Mouse (Mus musculus): ENCODE data around the gene Bcs1l.
A peak's percentile ranks its signal among the peaks of the same experiment; 100 is the strongest.

The Bcs1l gene

DNA sequence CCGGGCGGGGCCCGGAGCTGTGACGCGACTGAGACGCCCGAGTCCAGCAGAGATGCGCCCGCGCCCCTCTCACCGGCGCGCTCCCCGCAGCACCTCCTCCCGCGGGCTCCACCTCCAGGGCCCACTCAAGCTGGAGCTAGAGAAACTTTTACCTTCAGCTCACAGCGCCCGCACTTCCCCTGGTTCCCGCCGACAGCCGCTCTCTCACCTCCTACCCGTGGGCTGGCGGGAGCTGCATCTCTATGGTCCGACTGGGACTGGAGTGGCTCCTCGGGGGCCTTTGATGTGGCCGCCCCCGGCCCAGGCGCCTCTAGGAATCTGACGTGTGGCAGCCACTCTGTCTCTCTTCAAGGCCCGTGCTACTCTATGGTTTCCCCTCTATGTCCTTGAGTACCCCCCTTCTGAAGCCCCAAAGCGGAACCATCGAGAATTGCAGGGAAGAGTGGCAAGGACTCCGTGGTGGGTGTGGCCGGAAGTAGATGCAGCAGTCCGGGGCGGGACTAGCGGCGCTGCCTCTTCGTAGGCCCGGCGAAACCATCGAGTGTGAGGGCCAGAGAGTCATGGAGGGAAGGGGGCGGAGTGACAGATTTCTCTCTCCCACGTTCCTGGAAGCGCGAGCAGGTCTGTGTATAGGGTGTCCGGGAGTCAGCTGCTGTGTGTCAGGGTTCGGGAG, at the start of gene Bcs1l, which contains the start of gene Zfp142:
TSS of gene Bcs1l (plus strand) at position 517 of the 673 bp plus-strand sequence.
TSS of gene Zfp142 (minus strand) at position 474 of the 673 bp plus-strand sequence.
- DNase-seq (ENCODE audit: low read depth, low spot score), result peak; percentile 100

- DNase-seq (ENCODE audit: low read depth, low spot score), result peak; percentile 46
Observed at GRCm38 (mm10) chr1:74538650-74539049, 49.4 kb upstream of the Bcs1l start.

- peak; percentile 16 for DNase-seq (ENCODE audit: low read depth, low spot score)
Observed at GRCm38 (mm10) chr1:74542451-74542961, 45.6 kb upstream of the Bcs1l start, which contains the start of gene Plcd4. Gene Plcd4, plus strand, starts transcription at chr1:74542888.

DNA sequence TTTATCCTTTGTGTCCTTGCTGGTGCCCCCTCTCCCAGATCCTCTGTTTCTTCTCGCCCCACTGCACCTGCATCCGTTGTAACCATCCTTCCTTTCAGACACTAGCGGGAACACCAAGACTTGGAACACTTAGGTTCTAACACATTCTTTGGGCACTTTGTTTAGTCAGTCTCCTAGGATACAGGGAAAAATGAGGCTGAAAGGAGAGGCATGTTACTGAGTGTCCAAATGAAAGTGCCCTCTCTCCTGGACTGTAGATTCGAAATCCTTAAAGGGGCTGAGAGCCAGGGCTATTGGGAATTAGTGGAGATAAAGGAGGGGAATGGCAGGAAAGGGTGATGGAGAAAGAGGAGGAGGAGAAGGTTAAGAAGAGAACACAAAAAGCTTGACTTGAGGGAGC, 43.9 kb upstream of the Bcs1l start, which contains the start of gene Usp37:
TSS of gene Usp37 (minus strand) at position 101 of the 400 bp plus-strand sequence.
- DNase-seq (ENCODE audit: low read depth, low spot score), result no peak

- no peak for DNase-seq (ENCODE audit: low read depth, low spot score)
Observed at GRCm38 (mm10) chr1:74559061-74559460, 29.0 kb upstream of the Bcs1l start.

GRCm38 (mm10) chr1:74565834-74566233, 22.3 kb upstream of the Bcs1l start:
- no peak for DNase-seq (ENCODE audit: low read depth, low spot score)

GRCm38 (mm10) chr1:74569739-74570719, 18.1 kb upstream of the Bcs1l start:
- DNase-seq (ENCODE audit: low read depth, low spot score), result no peak

DNA sequence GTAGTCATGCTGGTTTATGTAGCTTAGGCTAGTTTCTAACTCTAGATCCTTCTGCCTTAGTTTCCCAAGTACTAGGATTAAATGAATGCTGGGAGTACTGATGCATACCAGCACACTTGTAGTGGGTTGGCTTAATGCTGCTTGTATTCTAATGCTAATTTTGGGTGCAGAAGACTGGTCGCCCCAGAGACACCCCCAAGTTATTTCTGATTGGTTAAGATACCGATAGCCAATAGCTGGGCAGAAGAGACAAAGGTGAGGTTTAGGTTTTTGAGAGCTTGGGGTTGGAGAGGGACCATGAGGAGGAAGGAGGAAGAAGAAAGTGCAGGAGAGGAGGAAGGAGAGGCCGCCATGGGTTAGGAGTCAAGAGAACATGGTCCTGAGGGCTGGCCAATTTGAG, 5.5 kb upstream of the Bcs1l start:
- DNase-seq (ENCODE audit: low read depth, low spot score), result no peak

DNA sequence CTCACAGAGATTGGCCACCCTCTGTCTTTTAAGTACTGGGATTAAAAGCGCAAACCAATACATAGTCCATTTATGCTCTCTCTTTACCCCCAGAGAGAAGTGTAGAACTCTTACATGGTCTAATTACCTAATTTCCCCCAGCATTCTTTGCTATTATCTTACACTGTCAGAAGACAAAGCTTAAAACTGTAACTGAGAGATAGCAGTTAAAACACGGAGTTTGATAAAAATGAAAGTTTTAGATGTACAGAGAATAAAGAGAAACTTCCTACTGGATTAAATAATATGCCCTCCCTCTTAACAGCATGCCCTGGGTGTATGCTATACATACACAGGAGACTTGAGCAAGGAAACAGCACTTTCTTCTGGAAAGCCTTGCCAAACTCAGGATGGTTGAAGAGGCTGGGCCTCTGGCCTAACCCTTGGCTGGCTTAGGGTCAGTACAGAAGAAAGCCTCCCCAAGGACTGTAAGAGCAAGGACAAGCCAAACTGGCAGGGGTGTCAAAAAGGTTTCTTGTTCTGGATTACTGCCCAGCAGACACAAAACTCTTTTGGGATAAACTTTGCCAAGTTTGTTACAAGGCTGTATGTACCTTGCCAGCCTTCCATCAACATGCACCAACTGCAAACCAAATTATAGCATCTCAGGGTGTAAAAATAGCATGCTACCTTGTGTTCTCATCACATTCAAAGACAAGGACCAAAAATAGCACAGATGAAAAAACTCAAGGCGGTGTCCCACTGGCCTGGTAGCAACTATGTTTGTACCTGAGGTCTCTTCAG, 3.3 kb upstream of the Bcs1l start:
- DNase-seq (ENCODE audit: low read depth, low spot score), result no peak

GRCm38 (mm10) chr1:74587233-74587772, 786 bp upstream of the Bcs1l start:
- DNase-seq (ENCODE audit: low read depth, low spot score), result peak; percentile 72

GRCm38 (mm10) chr1:74594434-74594833, 6.3 kb downstream of the Bcs1l start:
- DNase-seq (ENCODE audit: low read depth, low spot score), result no peak

GRCm38 (mm10) chr1:74600501-74601266, 12.6 kb downstream of the Bcs1l start:
- no peak for DNase-seq (ENCODE audit: low read depth, low spot score)

DNA sequence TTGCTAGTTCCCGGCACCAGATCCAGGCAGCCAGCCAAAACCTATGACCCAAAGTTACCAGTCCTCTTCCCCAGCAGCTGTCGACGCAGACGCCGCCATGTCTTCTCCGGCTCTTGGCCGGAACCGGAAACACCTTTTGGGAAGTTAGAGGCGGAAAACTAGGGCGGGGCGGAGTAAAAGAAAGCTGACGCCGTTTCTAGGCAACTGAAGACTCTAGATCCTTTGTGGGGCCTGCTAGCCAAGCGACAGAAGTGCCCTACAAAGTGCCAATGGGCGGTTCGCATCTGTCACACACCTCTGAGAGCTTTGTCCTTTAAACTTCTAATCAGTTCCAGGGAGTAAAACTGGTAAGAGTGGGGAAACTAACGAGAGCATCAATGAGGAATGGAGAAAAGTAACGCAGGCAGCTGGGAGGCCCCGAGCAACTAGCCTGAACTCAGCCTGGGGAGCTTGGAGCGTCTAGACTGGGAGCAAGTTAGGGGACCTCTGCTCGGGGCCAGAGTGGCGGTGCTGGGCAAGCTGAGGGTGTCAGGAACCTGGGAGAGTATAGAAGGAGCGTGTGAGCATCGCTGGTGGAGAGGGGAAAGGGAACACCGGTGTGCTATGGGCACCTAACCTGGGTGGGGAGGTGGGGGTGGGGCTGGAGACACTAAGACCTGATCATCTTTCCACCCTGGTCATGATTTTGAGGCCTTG, 13.3 kb downstream of the Bcs1l start, which contains the start of the genes Rnf25 and Stk36:
TSS of gene Rnf25 (minus strand) at position 131 of the 696 bp plus-strand sequence.
TSS of gene Stk36 (plus strand) at position 179 of the 696 bp plus-strand sequence.
- peak; percentile 90 for DNase-seq (ENCODE audit: low read depth, low spot score)

GRCm38 (mm10) chr1:74624183-74624582, 36.1 kb downstream of the Bcs1l start:
- no peak for DNase-seq (ENCODE audit: low read depth, low spot score)

GRCm38 (mm10) chr1:74626076-74626475, 38.0 kb downstream of the Bcs1l start:
- no peak for DNase-seq (ENCODE audit: low read depth, low spot score)

DNA sequence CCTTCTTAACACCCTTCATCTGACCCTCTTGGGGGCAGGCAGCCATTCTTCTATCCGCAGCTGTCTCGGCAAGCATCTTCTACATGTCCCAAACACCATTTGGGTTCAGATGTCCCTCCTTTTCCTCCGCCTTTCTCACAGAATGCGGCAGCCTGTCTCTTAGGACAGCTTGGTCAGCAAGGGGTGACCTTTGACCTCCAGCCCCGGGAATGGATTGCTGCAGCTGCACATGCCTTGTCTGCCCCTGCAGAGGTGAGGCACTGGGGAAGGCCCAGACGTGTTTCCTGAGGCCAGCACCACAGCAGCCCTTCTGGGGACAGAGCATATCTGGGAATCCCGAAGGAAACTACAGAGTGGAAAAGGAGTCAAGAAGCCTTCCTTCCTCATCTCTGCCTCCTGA, 39.9 kb downstream of the Bcs1l start:
- DNase-seq (ENCODE audit: low read depth, low spot score), result no peak

DNA sequence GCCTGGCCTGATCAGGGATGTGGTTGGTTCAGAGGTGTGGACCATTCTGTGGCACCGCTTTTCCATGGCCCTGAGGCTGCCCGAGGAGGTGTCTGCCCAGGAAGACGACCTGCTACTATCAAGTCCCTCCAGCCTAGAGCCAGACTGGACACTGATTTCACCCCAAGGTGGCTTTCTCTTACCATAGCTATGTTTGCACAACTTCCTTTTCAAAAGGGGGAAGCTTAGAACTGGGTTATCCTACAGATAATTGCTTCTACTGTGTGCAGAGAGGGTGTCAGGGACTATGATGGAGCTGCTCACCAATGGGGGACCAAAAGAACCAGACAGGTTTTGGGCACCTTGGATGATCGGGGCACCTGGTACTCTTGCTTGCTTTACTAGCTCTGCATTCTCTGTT, 44.6 kb downstream of the Bcs1l start:
- no peak for DNase-seq (ENCODE audit: low read depth, low spot score)
